Mouse (Mus musculus) adrenal gland (tissue): ENCODE data around the gene Pex26.

Experiments used
- intact Hi-C: fragments of 180-260 bp; cut with DNase I; formaldehyde crosslinking; loops from one replicate; pipeline ENCODE4 v1.15.1; 2025
- long read RNA-seq, 2 experiments: library from polyadenylated mRNA; unstranded; transcript quantifications; one replicate each; pipeline ENCODE4 v2.0.0; 2020; ENCODE audit warnings: borderline replicate concordance in 1 of 2; ENCODE audit not compliant: insufficient replicate concordance in 1 of 2

The Pex26 gene
- long read RNA-seq, experiment 1: 0 reads
- long read RNA-seq, experiment 2, partial matches to known transcripts: 0 of 1 reads
- long read RNA-seq, experiment 2, other reads (novel, unspliced or antisense): 1 of 1 reads

DNA sequence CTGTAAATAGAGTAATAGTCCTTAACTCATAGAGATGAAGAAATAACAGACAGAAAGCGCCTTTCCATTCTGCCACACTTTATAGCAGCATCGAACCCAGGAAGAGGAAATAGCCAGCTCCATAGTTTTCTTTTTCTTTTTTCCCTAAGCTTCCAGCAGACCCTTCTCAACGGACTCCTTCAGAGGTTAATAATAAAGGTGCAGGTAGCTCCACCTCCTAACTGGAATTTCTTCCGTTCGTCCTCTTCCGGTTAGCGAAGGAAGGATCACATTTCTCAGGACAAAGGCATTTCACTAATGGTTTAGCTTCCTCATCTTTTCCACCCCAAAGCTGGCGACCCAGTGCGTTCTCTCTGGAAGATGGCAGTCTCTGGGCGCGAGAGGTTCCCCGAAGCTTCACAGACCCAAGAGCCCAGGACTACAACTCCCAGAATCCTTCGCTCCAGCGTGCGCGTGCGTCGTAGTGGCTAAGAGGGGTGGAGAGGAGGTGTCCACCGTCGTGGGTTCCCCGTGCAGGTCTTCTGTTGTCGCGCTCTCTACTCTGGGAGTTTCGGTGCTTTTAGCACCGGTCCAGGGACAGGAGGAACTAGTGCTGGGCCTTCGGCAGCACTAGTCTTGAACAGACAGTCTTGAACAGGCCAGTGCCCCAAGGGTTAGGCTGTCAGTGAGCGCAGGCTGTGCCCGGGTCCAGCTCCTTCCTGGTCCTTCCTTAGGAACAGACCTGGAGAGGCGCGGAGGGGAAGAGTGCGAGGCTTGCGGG, at the start of gene Pex26:
TSS of gene Pex26 (plus strand) at position 254 of the 760 bp plus-strand sequence.
- intact Hi-C loops: loop anchor here (5.0 to 10.0 kb wide), 2 partner anchors 89 to 351 kb away; no protein-coding TSS in a partner anchor

DNA sequence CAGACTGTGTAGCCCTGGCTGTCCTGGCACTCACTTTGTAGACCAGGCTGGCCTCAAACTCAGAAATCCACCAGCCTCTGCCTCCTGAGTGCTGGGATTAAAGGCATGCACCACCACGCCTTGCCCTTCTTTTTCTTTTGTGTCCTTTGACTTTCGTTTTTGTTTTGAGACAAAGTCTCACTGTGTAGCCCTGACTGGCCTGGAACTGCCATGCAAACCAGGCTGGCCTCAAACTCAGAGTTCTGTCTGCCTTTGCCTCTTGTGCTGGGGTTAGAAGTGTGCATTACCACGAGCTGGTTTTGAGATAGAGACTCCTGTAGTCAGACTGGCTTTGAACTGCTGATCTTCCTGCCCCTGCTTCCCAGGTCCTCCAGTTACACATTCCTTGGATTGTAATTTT, 49.2 kb upstream of the Pex26 start:
- intact Hi-C loops: loop anchor here (5.0 kb wide), 2 partner anchors 43 to 102 kb away; no protein-coding TSS in a partner anchor

DNA sequence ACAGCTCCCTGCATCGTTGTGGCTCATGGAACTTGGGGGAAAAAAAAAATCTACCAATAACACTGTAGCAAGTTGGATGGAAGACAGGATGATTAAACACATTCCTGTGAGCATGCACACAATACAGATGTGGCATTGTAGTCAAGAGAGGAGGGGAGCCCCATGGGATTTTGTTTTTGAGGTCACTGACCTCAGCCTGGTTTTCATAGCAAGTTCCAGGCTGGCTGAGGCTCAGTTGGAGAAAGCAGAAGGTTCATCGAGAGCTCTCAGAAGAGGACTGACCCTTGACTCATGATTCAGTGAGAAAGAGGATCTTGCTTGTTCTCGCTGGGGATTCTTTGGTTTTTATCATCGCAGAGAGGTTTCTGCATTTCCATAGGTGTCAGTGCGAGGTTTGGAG, 48.6 kb upstream of the Pex26 start:
- intact Hi-C loops: loop anchor here (5.0 kb wide), 2 partner anchors 42 to 103 kb away; no protein-coding TSS in a partner anchor

DNA sequence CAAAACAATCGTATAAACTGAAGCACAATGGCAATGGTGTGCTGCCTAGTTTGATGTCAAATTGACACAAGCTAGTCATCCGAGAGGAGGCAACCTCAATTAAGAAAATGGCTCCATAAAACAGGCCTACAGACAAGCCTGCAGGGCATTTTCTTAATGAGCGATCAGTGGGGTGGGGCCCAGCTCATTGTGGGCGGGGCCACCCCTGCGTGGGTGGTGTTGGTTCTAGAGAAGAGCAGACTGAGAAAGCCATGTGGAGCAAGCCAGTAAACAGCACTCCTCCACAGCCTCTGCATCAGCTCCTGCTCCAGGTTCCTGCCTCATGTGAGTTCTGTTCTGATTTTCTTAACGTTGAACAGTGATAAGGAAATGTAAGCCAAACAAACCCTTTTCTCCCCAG, 46.2 kb upstream of the Pex26 start:
- intact Hi-C loops: no loop called here

DNA sequence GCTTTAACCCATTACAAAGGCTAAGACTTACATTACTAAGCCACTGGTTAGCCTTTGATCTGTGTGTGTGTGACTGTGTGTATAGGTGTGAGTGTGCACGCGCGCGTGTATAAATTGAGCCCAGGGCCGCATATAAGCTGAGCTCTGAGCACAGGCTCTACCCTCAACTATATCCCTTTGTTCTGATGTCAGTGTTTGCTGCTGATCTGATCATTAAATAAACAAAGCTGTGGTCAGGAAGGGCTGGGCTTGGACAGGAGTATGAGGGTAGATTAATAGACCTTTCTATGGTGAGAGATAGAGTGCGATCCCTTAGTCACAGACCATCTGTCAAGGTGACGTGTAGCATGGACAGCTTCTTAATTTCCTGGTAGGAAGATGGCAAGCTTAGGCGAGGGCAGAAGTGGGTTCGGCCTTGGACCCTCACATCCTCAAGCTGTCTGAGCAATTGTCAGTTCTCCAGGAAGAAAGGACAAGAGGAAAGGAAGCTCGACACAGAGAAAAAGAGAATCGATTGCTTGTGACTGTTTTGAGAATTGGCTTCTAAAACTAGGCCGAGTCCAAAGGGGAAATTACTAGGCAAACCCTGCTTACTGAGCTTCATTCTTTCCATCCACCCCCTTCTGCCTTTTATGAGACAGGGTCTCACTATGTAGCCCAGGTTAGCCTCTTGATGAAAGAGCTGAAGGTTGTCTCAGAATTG, 45.0 kb upstream of the Pex26 start:
- intact Hi-C loops: no loop called here

DNA sequence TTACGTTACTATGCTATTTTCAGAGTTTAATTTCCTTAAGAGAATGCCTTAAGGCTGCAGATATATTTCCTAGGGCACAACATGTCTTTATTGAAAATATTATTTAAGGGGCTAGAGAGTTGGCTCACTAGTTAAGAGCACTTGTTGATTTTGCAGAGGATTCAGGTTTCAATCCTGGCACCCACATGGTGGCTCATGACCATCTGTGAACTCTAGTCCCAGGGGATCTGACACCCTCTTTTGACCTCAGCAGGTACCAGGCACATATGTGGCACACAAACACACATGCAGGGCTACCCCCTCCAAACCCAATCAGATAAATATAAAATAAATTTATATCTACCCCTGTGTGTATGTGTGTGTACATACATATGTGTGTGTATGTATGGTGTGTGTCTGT, 44.2 kb upstream of the Pex26 start:
- intact Hi-C loops: no loop called here

DNA sequence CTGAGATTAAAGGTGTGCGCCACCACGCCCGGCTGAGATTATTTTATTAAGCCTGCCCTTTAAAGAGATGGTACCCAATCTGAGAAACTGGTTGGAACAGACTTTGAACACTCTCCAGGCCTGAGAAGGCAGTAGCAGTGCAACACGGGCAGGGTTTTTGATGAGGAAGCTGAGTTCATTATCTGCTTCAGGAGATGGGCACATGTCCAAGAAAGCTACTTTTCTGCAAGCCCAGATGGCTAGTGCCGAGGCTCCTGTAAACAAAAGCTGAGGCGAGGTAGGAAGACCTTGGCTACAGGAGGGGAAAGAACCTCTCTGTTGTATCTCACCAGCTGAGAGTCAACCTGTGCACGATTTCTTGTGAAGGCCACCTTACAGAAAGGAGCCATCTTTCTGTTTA, 41.2 kb upstream of the Pex26 start:
- intact Hi-C loops: no loop called here

DNA sequence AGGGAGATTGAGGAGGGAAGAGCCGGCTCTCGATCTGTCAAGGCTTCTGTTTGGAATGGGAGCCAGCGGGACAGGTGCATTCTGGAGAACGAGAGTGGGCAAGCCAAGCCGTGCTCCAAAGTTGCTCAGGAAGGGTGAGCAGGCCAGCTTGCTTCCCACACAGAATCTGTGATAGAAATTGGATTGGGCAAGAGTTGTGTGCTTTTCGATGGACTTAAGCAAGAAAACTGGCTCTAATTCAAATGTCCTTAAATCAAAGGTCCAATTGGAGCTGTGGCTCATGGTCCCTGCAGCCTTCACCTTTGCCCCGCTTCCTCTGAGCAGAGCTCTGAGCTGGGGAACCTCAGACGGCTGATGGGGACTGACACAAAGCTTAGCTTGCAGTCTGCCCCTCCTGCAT, 40.0 kb upstream of the Pex26 start:
- intact Hi-C loops: no loop called here

DNA sequence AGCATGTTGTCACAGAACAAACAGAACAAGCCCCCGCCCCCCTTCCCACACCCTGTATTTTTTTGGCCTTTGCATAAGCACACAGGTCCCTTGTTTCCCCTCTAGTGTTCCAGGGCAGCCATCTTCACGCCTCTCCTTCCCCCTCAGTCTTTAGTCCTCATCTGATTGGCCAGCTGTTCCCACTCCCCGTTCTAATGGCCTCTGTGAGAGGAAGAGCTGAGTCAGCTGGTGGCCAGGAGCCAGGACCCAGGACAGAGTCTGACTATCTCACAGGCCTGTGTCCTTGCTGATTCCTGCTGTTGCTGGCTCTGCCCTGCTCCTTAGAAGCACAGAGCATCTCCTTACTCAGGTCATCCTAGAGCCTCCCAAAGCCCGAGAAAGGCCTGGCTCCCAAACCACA, 39.4 kb upstream of the Pex26 start:
- intact Hi-C loops: no loop called here

DNA sequence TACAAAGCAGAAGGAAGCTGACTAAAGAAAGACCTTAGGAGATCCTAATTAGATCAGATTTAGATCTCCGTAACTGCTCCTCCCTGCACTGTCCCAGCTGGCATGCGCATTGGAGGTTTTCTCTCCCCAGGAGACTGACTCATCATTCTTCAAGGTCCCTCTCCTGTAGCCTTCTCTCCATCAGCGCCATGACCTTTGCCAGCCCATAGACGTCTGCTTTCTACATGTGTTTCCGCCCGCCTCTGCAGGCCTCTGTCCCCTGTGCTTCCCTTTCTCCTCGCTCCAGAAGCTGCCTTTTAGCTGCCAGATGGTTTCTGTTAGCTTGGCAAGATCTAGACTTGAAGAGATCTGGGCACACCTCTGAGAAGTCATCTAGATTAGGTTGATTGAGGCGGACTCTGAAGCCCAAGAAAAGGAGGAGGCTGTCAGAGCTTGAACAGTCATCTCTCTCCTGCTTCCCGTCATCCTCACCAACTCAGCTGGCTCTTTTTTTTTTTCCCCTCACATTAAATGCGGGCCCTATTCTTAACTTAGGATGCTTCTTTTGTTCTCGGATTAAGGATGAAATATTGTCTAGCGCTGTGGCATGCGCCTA, 38.4 kb upstream of the Pex26 start:
- intact Hi-C loops: no loop called here

DNA sequence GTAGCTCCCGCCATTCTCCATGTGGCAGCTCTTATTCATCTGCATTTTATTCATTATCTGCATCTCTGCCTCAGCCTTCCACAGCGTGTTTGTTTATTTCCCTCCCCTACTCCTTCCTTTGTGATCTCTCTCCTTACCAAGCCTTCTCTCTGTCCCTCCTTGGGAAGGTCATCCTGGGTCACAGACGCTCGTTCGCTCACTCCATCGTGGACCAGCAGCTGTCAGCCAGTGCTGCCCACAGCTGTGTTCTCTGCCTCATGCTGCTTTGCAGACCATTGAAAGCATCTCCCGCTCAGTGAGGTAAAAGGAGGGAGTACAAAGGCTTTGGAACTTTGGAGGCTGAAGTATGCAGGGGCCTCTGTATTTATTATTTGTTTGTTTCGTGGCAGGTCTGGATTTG, 37.6 kb upstream of the Pex26 start:
- intact Hi-C loops: no loop called here

DNA sequence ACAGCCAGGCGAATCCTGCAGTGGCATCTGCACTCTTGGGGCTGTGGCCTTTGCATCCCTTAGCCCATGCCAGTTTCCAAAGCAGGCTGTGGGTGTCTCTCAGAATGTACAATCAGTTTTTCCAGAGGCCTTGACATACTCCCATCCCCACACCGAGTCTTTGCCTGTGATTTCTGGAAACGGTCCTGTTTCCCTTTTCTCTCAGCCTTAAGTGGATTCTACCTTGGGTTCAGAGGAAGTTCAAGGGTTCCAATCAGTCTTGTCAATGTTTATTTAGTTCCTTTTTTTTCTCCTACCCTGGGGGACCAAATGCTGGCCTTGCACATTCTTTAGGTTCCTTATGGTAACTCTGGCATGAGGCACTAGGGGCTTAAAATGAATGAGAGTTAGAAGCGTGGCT, 36.7 kb upstream of the Pex26 start:
- intact Hi-C loops: no loop called here

DNA sequence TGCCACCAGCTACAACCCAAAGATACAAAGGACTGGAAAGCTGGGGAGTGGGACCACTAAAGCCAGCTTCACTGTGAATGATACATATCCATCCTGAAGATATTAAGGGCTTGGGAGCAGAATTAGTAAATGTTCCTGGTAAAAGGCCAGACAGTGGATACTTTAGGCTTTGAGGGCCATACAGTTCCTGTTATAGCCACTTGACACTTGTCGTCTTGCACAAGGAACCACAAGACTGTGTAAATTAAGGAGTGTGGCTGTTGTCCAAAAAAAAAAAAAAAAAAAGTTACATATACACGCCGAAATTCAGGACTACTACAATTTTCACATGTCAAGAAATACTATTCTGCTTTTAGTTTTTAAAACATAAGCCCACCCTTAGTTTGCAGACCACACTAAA, 35.1 kb upstream of the Pex26 start:
- intact Hi-C loops: no loop called here

DNA sequence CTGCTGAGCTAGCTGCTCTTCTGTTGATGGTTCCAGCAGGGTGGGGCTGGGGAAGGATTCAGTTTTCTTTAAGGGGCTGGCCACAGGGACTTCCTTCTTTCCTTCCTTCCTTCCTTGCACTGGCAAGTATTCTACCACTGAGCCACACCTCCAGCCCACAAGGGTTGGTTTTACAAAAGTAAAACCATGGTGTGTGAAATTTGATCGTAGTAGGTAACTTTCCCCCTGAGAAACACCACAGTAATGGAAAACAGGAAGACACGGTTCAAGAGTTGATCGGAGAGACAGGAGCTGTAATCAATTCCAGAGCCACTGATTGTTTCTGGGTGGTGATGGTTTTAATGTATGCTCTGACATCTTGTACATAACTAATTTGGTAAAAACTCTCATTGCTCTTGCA, 34.0 kb upstream of the Pex26 start:
- intact Hi-C loops: no loop called here

DNA sequence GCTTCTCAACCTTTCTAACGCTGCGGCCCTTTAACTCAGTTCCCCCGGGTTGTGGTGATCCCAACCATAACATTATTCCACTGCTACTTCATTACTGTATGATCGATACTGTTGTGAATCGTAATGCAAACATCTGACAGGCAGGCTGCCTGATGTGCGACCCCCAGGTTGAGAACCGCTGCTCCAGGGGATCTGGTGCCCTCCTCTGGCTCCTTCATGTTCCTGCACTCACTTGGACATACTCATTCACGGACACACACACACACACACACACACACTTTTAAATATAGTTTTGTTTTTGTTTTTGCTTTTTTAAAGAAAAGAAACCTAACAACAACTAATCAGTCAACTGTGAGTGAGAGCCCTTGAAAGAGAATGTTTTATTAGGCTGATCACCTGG, 33.3 kb upstream of the Pex26 start:
- intact Hi-C loops: no loop called here

DNA sequence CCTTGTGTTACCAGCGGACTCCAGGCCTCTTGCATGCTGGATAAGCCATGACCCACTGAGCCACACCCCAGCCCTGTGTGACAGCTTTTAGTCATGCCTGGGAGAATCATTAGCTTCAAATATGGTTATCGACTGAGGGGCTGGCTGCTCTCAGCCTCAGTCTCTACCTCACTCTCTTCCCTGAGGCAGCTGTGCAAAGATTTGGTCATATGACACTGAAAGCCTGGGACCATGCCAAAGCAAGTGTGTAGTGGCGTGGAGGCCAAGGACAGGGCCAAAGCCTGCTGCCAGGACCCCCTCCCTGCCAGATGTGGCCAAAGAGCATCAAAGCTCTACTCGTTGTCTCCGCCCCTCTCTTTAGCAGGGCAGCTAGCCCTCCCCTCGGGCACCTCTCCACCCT, 31.7 kb upstream of the Pex26 start:
- intact Hi-C loops: no loop called here

DNA sequence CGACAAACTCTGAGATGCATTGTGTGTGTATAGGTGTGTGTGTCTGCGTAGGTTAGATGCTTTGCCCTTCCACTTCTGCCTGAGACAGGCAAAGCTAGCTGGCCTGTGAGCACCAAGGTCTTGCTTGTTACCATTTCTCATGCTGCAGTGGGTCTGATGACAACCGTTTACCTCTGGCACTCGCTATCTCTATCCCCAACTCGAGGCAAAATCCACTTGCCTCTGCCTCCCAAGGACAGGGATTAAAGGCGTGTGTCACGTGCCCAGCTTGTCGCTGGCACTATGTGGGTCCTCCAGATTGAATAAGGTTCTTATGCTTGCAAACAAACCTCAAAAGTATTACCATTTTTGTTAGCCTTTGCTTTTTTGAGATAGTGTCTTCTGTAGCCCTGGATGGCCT, 30.3 kb upstream of the Pex26 start:
- intact Hi-C loops: no loop called here

DNA sequence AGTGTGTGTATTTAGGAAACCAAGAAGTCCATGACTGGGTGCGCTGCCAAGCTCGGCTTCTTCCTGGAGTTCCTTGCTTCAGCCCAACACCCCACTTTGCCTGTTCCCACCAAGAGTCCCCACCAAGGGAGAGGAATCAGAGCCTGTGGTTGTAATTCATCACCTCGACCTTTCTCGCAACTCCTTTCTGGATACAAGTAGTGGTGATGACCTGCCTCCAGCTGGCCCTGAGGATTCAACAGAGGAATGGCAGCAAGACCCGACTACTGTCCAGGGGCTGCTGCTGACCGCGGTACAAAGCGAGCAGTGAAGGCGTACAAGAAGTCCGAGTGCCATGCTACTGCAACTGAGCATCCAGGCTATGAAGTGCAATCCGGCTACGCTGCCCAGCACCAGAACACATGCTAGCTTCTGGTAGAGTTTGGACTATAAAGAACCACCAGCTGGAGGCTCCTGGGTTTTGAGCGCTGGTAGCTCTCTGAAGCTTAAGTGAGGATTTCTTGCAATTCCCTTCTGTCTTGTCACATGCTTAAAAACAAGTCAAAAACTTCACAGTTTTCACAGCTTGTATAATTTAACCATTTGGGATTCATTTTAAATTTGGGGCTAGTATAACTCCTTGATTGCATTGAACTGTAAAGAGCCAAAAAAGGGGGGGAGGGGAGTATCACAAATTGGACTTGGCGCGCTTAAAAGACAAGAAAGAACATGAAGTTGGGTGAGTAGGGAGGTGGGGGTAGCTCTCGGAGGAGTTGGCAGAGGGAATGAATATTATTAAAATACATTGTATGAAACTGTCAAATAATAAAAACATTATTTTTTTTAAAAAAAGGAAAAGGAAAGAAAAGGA, 28.8 kb upstream of the Pex26 start:
- intact Hi-C loops: no loop called here

DNA sequence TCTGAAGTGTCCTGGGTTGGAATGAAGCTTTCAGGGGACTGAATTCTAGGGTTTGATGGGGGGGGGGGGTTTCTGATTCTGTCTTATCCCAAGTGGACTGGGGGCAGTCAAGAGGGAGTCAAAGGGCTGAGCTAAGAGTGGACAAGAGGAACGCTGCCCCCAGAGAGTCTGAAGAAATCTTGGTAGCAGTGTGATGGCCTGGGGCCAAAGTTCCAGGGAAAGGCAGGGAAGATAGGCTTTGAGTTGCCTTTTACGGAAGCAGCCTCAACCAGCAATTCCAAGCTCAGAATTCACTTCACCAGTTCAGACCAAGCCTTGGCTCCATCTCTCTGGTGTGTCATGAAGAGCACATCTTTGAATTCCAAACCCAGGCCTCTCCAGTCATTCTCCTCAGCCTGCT, 27.4 kb upstream of the Pex26 start:
- intact Hi-C loops: no loop called here

DNA sequence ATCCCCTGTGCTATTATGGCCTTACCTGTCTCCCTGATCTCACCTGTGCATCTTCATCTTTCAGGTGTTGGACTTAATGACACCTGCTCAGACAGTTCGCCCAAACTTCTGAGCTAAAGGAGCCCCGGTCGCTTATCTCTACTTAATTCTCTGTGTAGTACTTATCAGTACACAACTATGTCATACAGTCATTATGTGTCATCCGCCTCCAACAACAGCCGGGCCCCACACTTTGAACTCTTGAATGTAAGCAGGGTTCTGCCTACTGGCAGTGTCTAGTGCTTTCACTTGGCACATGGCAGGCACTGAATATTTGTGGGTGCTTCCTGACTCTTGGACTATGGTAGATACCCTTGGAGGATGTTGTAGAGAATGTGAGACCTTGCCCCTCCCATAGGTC, 23.9 kb upstream of the Pex26 start:
- intact Hi-C loops: no loop called here

DNA sequence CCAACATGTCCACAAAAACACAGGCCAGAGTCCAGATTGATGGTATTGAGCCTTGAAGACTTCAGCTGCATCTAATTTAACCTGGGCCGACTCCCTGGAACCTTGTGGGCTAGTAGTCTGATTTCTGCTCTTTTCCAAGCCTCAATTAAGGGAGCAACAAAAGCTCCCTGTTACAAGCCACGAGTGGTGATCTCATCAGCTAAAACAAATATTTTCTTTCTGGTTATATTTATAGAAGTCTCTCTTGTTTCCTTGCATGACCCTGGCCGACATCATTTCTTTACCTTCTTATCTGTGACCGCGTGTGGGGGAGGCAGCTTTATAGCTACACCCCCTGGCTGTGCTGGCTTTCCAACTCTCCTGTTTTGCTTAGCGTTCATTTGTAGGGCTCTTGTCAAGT, 23.3 kb upstream of the Pex26 start:
- intact Hi-C loops: no loop called here
